Mouse (Mus musculus): ENCODE results near the gene Calcoco2. TPM values are rescaled to one million over a fixed set of nuclear protein-coding genes. Genes with fewer than 3 reads are reported as not detected.

The Calcoco2 gene
- polyA plus RNA-seq, 1 experiment from 2014 or later: not detected

DNA sequence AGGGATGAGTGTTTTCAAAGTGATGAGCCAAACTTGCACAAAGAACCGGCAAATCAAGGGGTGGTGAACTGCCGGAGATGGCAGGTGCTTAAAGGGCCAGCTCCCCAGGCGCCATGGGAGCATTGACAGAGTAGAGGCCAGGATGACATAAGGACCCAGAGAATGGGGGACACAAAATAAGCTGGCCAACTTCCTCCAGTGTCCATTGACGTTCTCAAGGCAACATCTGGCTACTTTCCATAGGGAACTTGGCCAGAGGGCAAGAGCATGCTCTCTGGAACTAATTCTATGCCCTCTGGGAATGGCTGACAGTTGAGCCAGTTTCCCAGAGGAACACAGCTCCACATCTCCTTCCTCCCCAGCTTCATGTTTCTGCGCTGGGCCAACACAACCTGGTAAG, 43.5 kb downstream of the Calcoco2 start:
- ATAC-seq (no peak), DNase-seq (no peak)
- Histone ChIP-seq H3K4me3 (ENCODE audit: low read depth, low read length) (no peak overlapping the region), H3K4me2 (ENCODE audit: low read depth, low read length) (no peak overlapping the region), H3K27me3 (ENCODE audit: insufficient read depth, low read length) (no peaks in the 10 kb centered on the region), H3K9me3 (ENCODE audit: low read length) (no peaks in the 10 kb centered on the region), H3K9ac (replicated peaks) (no peak overlapping the region), H3K27ac (ENCODE audit: low read depth) (no peak overlapping the region), H3K4me1 (ENCODE audit: insufficient read depth) (peaks cover 16% of the 10 kb centered on the region), H3K36me3 (replicated peaks; ENCODE audit: insufficient read depth, low read length) (peaks cover 9% of the 10 kb centered on the region)
- no peak for TF ChIP-seq EP300 (IDR thresholded peaks at IDR 0.05; ENCODE audit: low read depth)
- TF ChIP-seq CTCF (IDR thresholded peaks at IDR 0.05; ENCODE audit: low read depth): no peak
- 70% methylated on average over 5 of the region's 5 CpGs for WGBS (ENCODE audit: insufficient replicate concordance)

DNA sequence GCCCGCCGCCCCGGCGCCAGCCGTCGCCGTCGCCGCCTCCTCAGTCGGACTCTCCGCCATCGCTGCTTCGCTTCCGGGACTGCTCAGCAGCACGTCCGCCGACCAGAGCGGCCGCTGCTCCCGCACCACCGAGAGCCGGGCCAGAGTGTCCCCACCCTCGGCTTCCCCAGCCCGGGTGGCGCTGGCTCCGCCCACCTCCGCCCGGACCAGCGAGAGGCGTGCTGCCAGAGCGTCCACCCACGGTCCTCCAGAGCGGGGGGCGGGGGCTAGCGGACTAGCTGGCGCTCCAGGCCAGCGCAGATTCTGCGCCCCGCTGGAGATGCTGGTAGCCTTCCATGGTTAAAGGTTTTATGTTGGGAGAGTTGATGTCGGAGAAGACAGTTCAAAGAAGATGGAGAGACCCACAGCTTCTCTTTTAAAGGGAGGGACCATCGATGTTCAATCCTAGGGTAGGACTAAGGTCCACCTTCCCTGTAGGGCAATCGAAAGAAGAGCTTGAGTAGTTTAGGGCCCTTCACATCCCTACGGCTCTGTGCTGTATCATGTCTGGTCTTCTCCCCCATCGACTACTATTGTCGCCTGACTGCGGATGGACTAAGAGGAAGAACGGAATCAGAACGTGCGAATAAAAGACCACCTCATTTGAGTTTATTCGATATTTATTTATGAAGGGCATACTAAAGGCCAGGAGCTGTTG, 46.4 kb downstream of the Calcoco2 start, which contains the start of gene Ube2z:
Ube2z (minus strand) TSS at position 174 of the 697 bp plus-strand sequence.
- ATAC-seq (peak; percentile 99), DNase-seq (peak; percentile 98)
- WGBS (ENCODE audit: insufficient replicate concordance): 6% methylated on average over 41 of the region's 50 CpGs
- Histone ChIP-seq H3K9me3 (ENCODE audit: low read length) (no peaks in the 10 kb centered on the region), H3K4me2 (ENCODE audit: low read depth, low read length) (peak within 1 kb of the TSS; percentile 91), H3K9ac (replicated peaks) (peak within 1 kb of the TSS; percentile 98), H3K27me3 (ENCODE audit: insufficient read depth, low read length) (no peaks in the 10 kb centered on the region), H3K4me1 (ENCODE audit: insufficient read depth) (peaks cover 20% of the 10 kb centered on the region), H3K27ac (ENCODE audit: low read depth) (peak within 1 kb of the TSS; percentile 94), H3K36me3 (replicated peaks; ENCODE audit: insufficient read depth, low read length) (peaks cover 28% of the 10 kb centered on the region), H3K4me3 (ENCODE audit: low read depth, low read length) (peak within 1 kb of the TSS; percentile 99)
- peak; percentile 23; the same call in 1 of the 2 replicates for TF ChIP-seq CTCF (IDR thresholded peaks at IDR 0.05; ENCODE audit: low read depth)
- no peak for TF ChIP-seq EP300 (IDR thresholded peaks at IDR 0.05; ENCODE audit: low read depth)

DNA sequence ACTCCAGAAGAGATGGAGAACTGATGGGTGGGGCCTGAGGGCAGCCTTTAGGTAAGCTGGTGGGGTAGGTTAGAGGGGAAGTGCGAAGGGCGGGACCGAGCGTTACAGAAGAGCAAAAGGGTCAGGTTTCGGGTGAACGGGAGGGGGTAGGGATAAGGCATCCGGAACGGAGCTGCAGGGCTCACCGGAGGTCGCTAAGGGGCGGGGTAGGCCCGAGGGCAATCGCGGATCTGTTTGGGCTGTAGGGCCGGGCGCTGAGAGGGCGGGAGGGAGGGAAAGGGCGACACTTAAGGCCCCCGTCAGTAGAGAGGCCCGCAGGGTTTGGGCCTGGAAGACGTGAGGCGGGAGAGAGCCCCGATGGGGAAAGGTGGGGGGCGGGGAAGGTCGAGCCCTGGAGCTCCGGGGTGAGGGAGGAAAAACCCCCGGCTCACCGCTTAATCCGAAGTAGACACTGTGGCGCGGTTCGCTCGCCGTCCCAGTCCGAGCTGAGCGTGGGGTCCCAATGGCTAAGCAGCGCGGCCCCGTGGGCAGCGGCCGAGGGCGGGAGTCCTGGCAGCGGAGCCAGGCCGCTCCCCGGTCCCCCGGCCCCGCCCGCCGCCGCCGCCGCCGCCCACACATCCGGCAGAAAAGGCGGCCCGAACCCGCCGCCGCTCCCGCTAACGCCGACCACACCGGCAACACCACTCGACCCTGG, 47.1 kb downstream of the Calcoco2 start:
- Histone ChIP-seq H3K36me3 (replicated peaks; ENCODE audit: insufficient read depth, low read length) (peaks cover 31% of the 10 kb centered on the region), H3K4me3 (ENCODE audit: low read depth, low read length) (peak overlapping the region; percentile 99), H3K4me1 (ENCODE audit: insufficient read depth) (peaks cover 20% of the 10 kb centered on the region), H3K9ac (replicated peaks) (peak overlapping the region; percentile 98), H3K27me3 (ENCODE audit: insufficient read depth, low read length) (no peaks in the 10 kb centered on the region), H3K27ac (ENCODE audit: low read depth) (peak overlapping the region; percentile 94), H3K4me2 (ENCODE audit: low read depth, low read length) (peak overlapping the region; percentile 91), H3K9me3 (ENCODE audit: low read length) (no peaks in the 10 kb centered on the region)
- peak; percentile 68 for ATAC-seq
- no peak for TF ChIP-seq CTCF (IDR thresholded peaks at IDR 0.05; ENCODE audit: low read depth)
- no peak for TF ChIP-seq EP300 (IDR thresholded peaks at IDR 0.05; ENCODE audit: low read depth)
- WGBS (ENCODE audit: insufficient replicate concordance): 1% methylated on average over 43 of the region's 64 CpGs
- peak; percentile 67 for DNase-seq

DNA sequence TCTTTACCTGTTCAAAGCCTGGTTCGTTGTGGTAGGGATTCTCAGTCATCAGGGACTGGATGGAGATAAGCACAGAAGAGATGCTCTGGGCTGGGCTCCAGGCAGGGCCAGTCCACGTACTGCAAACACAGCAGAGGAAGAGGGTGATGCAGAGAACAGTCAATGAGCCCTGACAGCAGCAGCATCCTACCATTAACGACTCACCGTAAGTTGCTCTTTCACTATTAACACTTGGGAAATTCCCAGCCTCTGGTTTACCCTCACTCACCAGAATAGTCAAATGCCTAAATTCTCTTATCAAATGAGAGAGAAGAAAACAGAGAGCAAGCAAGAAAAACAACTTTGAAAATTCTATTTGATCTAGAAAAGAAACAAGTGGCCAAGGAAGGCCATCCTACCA, 53.5 kb downstream of the Calcoco2 start:
- TF ChIP-seq CTCF (IDR thresholded peaks at IDR 0.05; ENCODE audit: low read depth): no peak
- no peak for TF ChIP-seq EP300 (IDR thresholded peaks at IDR 0.05; ENCODE audit: low read depth)
- H3K27ac ChIP-seq (ENCODE audit: low read depth): no peak overlapping the region
- no peaks in the 10 kb centered on the region for H3K9me3 ChIP-seq (ENCODE audit: low read length)
- ATAC-seq (no peak), DNase-seq (no peak)
- H3K4me3 ChIP-seq (ENCODE audit: low read depth, low read length): no peak overlapping the region
- WGBS (ENCODE audit: insufficient replicate concordance): 85% methylated on average over 4 of the region's 4 CpGs
- H3K4me2 ChIP-seq (ENCODE audit: low read depth, low read length): no peak overlapping the region
- peaks cover 4% of the 10 kb centered on the region for H3K4me1 ChIP-seq (ENCODE audit: insufficient read depth)
- H3K36me3 ChIP-seq (replicated peaks; ENCODE audit: insufficient read depth, low read length): peaks cover 82% of the 10 kb centered on the region
- H3K27me3 ChIP-seq (ENCODE audit: insufficient read depth, low read length): no peaks in the 10 kb centered on the region
- no peak overlapping the region for H3K9ac ChIP-seq (replicated peaks)

DNA sequence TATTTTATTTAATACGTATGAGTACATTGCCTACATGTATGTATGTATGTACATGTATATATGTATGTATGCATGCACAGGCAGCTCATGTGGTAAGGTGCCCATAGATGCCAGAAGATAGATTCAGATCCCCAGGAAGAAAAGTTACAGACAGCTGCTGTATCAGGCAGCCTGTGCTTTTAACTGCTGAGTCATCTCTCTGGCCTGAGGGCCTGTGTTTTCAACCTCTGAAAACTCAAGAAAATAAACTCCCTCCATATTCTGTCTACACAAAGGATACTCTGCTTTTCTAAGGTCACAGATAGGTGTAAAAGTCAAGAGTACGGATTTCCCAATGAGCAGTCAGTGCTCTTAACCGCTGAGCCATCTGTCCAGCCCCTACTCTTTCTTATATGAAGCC, 60.9 kb downstream of the Calcoco2 start:
- ATAC-seq (no peak), DNase-seq (no peak)
- peaks cover 81% of the 10 kb centered on the region for H3K36me3 ChIP-seq (replicated peaks; ENCODE audit: insufficient read depth, low read length)
- no peaks in the 10 kb centered on the region for H3K27me3 ChIP-seq (ENCODE audit: insufficient read depth, low read length)
- H3K4me1 ChIP-seq (ENCODE audit: insufficient read depth): peaks cover 2% of the 10 kb centered on the region; the same call in 1 of the 2 replicates
- TF ChIP-seq EP300 (IDR thresholded peaks at IDR 0.05; ENCODE audit: low read depth): no peak
- TF ChIP-seq CTCF (IDR thresholded peaks at IDR 0.05; ENCODE audit: low read depth): no peak
- no peak overlapping the region for H3K4me2 ChIP-seq (ENCODE audit: low read depth, low read length)
- H3K9ac ChIP-seq (replicated peaks): no peak overlapping the region
- H3K9me3 ChIP-seq (ENCODE audit: low read length): no peaks in the 10 kb centered on the region
- H3K27ac ChIP-seq (ENCODE audit: low read depth): no peak overlapping the region
- WGBS (ENCODE audit: insufficient replicate concordance): 85% methylated on average over 3 of the region's 3 CpGs
- no peak overlapping the region for H3K4me3 ChIP-seq (ENCODE audit: low read depth, low read length)

DNA sequence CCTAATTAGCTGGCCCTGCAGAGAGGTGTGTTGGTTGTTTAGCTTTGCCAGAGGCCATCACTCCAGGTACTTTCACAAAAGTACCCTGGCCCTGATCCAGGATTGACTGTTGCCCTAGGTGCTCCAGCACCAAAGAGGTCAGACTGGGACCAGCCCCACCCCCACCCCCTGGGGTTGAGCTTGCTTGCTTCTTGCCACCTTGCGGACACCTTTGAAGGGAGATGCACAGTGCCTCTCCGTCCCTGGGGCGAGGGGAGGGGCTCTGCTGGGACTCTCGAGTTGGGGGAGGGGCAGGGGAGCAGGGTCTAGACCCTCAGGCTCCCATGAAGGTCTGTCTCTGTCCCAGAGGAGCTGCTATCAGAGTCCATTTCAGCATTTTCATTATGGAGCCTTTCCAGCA, 61.8 kb downstream of the Calcoco2 start:
- DNase-seq (peak; percentile 43), ATAC-seq (peak; percentile 36; the same call in 1 of the 2 replicates)
- H3K4me3 ChIP-seq (ENCODE audit: low read depth, low read length): no peak overlapping the region
- TF ChIP-seq CTCF (IDR thresholded peaks at IDR 0.05; ENCODE audit: low read depth): no peak
- TF ChIP-seq EP300 (IDR thresholded peaks at IDR 0.05; ENCODE audit: low read depth): no peak
- no peaks in the 10 kb centered on the region for H3K9me3 ChIP-seq (ENCODE audit: low read length)
- H3K27ac ChIP-seq (ENCODE audit: low read depth): no peak overlapping the region
- no peak overlapping the region for H3K9ac ChIP-seq (replicated peaks)
- peaks cover 77% of the 10 kb centered on the region for H3K36me3 ChIP-seq (replicated peaks; ENCODE audit: insufficient read depth, low read length)
- peaks cover 2% of the 10 kb centered on the region; the same call in 1 of the 2 replicates for H3K4me1 ChIP-seq (ENCODE audit: insufficient read depth)
- H3K27me3 ChIP-seq (ENCODE audit: insufficient read depth, low read length): no peaks in the 10 kb centered on the region
- WGBS (ENCODE audit: insufficient replicate concordance): 75% methylated on average over 4 of the region's 4 CpGs
- H3K4me2 ChIP-seq (ENCODE audit: low read depth, low read length): no peak overlapping the region

Other genes with a start within 250 kb of the Calcoco2 start
- 0.14 and 0.18 TPM in 2 replicates for gene B4galnt2, start 197.1 kb downstream of the Calcoco2 start, polyA plus RNA-seq (2015; fragmentation: Nextera tagmentation; extraction: Ambion mirVana)
- 1.6 and 2.8 TPM in 2 replicates for gene Igf2bp1, start 106.0 kb downstream of the Calcoco2 start, polyA plus RNA-seq (2015; fragmentation: Nextera tagmentation; extraction: Ambion mirVana)
- gene Gip, start 87.4 kb downstream of the Calcoco2 start, polyA plus RNA-seq (2015; fragmentation: Nextera tagmentation; extraction: Ambion mirVana): not detected in 2 replicates
- 46.9 and 47.5 TPM in 2 replicates for gene Snf8, start 77.1 kb downstream of the Calcoco2 start, polyA plus RNA-seq (2015; fragmentation: Nextera tagmentation; extraction: Ambion mirVana)
- 11.5 and 12.3 TPM in 2 replicates for gene Ube2z, start 46.6 kb downstream of the Calcoco2 start, polyA plus RNA-seq (2015; fragmentation: Nextera tagmentation; extraction: Ambion mirVana)
- gene Atp5g1, start 36.3 kb downstream of the Calcoco2 start, polyA plus RNA-seq (2015; fragmentation: Nextera tagmentation; extraction: Ambion mirVana): 781 and 849 TPM in 2 replicates
- gene Ttll6, start 21.8 kb upstream of the Calcoco2 start, polyA plus RNA-seq (2015; fragmentation: Nextera tagmentation; extraction: Ambion mirVana): not detected in 2 replicates
- gene Hoxb13, start 82.4 kb upstream of the Calcoco2 start, polyA plus RNA-seq (2015; fragmentation: Nextera tagmentation; extraction: Ambion mirVana): not detected in 2 replicates
- not detected in 2 replicates for gene Hoxb9, start 159.5 kb upstream of the Calcoco2 start, polyA plus RNA-seq (2015; fragmentation: Nextera tagmentation; extraction: Ambion mirVana)
- gene Hoxb8, start 169.9 kb upstream of the Calcoco2 start, polyA plus RNA-seq (2015; fragmentation: Nextera tagmentation; extraction: Ambion mirVana): not detected in 2 replicates
- 0.27 and 0.51 TPM in 2 replicates for gene Hoxb7, start 174.7 kb upstream of the Calcoco2 start, polyA plus RNA-seq (2015; fragmentation: Nextera tagmentation; extraction: Ambion mirVana)
- not detected in 2 replicates for gene Hoxb6, start 180.5 kb upstream of the Calcoco2 start, polyA plus RNA-seq (2015; fragmentation: Nextera tagmentation; extraction: Ambion mirVana)
- 0.75 and 0.91 TPM in 2 replicates for gene Hoxb5, start 191.4 kb upstream of the Calcoco2 start, polyA plus RNA-seq (2015; fragmentation: Nextera tagmentation; extraction: Ambion mirVana)
- 0.22 and 0.27 TPM in 2 replicates for gene Hoxb4, start 206.3 kb upstream of the Calcoco2 start, polyA plus RNA-seq (2015; fragmentation: Nextera tagmentation; extraction: Ambion mirVana)
- 0.19 and 0.26 TPM in 2 replicates for gene Hoxb3, start 211.4 kb upstream of the Calcoco2 start, polyA plus RNA-seq (2015; fragmentation: Nextera tagmentation; extraction: Ambion mirVana)
- 0.67 and 1.1 TPM in 2 replicates for gene Hoxb2, start 238.6 kb upstream of the Calcoco2 start, polyA plus RNA-seq (2015; fragmentation: Nextera tagmentation; extraction: Ambion mirVana)

Measured in liver, postnatal 0 days (tissue).